Mouse (Mus musculus) lung, adult 2 months (tissue): ENCODE data around the gene Prap1.

ENCODE experiments used
- CTCF ChIP-seq: fragments of 200-500 bp; IDR thresholded peaks from 2 replicates; pipeline ENCODE4 v1.5.1; 2011; ENCODE audit warnings: mild to moderate bottlenecking, low read length, control low read depth; ENCODE audit not compliant: insufficient read depth
- POLR2A ChIP-seq: fragments of 200-500 bp; IDR thresholded peaks from 2 replicates; pipeline ENCODE4 v1.6.1; 2011; ENCODE audit warnings: low read depth, mild to moderate bottlenecking, control low read depth, low read length, borderline replicate concordance; ENCODE audit errors: extremely low read depth

DNA sequence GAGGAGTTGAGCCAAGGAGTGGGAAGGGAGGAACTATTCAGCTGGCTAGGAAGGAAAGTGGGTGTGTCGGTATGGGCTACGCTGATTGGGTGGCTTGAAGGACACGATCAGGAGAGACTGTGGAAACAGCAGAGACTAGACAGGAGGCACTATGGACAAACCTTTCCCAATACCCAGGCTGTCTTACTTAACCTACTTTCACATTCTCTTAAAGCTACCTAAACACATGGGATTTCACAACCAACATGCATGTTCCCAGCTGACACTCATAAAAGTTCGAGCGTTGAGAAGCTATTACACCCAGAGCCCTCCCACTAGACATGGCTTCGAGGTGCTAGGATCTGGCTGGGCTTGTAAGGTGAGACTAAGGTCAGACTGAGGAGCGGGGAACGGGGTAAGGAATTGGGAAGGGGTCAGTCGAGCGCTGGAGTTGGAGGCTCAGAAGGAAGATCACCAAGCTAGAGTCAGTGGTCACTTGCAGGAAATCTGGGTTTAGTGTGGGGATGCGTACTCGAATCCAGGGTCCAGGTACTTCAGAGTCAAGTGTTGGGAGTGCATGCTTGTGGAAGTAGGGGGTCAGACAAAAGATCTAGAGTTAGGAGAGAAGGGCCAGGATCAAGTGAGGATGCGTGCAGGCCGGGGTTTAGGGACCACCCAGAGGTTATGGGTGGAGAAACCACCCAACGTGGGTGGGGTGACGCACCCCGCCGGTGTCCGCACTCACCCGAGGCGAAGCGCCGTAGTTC is 22.6 kb downstream of the Prap1 start, which contains the start of gene Paox:
- TF ChIP-seq POLR2A (no peak), CTCF (no peak)
